Mouse (Mus musculus) embryonic facial prominence, embryonic 13.5 days (tissue): ENCODE measurements at regions not wholly inside any gene's neighbourhood (a gene's known extent, or its start where the extent isn't known, plus 50 kb on each side); places are given as distances from the start of the nearest gene placed in this dataset. TPM values are rescaled to one million over a fixed set of nuclear protein-coding genes. Genes with fewer than 3 reads are reported as not detected.

Experiments used
- microRNA-seq: library from miRNA; unstranded; fragments of <30 nt; microRNA quantifications from one replicate; pipeline ENCODE4, GENCODE M21; 2016

Small RNA genes in the stretch of these regions (microRNA-seq; reads per million reads assigned to microRNA genes)
- gene Gm27935: not detected
